Mouse (Mus musculus) brain, adult 2 months (tissue): ENCODE results near the gene Gpr27.

Experiments
- DNase-seq: peaks from one replicate; pipeline ENCODE4 v3.0.0; 2011; ENCODE audit warnings: low read depth, low spot score

Gene Gpr27

DNA sequence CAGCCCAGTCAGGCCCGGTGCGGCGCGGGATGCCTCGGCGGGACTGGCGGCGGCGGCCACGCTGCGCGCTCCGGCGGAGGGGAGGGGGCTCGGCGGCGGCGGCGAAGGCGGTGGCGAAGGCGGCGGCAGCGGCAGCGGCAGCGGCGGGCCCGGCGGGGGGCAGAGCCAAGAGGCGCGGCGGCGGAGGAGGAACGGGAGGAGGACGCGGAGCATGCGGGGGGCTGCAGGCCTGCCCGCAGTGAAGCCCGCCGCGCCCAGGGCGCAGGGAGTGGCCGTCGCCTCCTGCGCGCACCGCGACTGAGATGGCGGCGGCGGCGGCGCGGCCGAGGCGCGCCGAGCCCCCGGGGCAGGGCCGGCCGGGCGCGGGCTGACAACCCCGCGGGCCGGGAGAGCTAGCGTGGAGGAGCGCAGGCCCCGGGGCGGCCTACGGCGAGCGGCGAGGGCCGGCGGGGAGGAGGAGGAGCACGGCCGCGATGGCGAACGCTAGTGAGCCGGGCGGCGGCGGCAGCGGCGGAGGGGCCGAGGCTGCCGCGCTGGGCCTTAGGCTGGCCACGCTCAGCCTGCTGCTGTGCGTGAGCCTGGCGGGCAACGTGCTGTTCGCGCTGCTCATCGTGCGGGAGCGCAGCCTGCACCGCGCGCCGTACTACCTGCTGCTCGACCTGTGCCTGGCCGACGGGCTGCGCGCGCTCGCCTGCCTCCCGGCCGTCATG is at the start of gene Gpr27:
Gene Gpr27, plus strand, starts transcription at position 474 of the 710 bp plus-strand sequence.
- peak; percentile 79 for DNase-seq

DNA sequence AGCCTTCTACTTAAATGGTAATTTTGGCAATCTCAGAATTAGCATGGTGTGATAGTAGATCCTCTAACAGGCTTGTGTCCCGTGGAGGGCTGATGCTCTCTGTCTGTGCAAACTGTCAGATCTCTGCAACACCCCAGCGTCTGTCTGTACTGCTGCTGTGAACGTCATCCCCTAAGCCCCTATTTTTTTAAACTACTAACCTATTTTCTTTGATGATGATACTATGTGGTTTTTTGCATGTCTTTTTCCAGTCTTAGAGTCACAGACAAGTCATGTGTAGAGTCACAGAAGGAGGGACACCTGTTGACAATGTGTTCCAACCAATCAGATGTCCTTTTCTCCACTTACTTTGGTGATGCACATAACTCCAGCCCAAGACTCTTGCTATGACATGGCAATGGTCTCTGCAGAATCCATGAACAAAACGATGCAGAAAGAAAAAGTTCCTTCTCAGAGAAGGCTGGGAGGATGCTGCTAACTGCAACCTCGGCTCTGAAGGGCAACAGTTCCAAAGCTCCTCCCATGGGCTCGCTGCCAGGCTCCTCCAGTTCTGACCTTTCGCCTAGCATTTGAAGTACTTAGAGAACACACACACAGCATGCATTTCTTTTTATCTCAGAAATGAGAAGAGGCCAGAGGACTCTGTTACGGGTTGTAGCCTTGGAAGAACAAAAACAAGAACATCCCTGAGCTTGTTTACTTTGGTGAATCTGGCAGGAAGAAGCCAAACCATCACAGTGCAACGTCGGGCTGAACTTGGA is 48.9 kb upstream of the Gpr27 start:
- DNase-seq, result no peak

DNA sequence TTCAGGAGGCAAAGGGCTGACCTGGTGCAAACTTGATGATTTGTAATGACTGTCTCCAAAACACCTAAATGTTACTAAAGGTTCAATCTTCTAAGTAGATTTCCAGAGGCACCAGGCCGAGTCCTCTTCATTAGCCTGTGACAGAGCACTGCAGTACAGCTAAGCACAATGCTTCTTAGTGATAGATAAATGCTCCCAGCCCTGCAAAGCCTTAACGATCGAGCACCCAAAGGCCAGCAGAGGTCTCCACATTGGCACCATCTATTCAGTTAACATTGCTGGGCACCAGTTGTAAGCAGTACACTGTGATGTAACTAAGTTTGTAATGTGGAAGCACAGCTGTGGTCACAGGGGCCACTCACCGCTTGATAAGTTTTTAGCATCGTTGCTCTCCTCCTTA is 48.1 kb upstream of the Gpr27 start:
- DNase-seq, result no peak

DNA sequence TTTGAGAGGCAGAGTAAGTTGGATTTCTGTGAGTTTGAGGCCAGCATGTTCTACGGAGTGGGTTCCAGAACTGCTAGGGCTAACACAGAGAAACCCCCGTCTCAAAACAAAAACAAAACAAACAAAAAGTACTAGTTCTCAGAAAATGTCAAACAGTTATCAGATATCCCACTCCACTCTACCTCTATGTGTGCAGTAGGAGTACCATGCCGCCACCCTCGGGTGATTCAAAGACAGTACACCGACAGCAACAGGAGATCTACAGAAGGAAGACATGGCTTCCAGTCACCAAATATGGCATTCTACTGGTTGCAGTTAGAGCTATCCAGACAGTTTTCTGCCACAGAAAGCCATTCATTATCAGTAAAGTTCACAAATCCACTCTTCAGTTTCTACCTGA is 47.6 kb upstream of the Gpr27 start:
- DNase-seq, result no peak

DNA sequence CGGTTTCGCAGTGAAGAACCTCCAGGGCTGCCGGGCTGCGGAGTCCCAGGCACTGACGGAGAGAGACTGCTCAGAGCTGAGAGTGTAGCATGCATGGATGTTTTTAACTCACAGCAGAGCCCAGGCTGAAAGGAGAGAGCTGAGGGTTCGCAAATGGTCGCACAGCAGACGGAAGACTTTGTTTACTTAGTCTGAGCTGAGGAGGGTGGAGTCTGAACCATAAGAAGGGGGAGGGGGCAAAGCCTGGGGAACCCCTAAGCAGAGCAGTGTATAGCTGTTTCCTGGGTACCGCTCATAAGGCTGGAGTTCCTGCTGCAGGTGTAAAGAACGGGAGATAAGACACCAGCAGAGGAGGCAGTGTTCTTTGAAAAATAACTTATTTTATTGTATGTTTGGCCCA is 46.1 kb upstream of the Gpr27 start:
- DNase-seq, result no peak

DNA sequence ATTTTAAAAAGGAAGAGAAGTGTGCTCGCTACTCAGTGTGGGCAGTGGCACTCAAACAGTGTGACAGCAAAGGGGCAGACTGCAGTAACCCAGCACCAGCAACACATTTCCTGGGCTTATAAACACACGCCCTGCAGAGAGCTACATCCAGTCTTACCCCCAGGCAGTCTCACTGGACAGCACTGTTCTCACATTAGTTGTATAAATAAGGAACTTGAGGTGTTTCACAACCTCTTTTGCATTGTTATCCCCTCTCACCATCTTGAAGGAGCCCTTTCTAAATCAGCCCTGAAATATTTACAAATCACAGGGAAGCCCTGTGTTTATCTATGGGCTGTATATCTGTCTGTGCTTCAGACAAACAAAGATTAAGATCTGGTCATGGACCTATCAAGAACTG is 43.2 kb upstream of the Gpr27 start:
- no peak for DNase-seq

DNA sequence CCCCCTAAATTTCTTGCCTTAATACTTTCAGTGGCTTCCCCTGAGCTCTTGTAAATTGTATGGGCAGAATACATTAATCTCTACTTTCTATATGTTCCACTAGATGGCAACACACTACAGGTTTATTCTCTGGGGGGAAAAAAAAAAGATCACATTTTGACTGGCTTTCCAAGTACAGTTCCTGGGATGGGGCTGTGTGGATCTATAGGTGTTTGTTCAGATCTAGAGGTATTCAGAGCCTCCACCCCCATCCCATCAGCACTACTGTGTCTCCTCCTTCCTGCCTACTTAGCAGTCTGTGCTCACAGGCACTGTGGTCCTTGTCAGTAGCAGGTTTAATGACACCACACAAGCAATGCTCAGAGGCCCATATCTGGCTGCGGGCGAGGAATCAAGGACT is 40.1 kb upstream of the Gpr27 start:
- peak; percentile 24 for DNase-seq

DNA sequence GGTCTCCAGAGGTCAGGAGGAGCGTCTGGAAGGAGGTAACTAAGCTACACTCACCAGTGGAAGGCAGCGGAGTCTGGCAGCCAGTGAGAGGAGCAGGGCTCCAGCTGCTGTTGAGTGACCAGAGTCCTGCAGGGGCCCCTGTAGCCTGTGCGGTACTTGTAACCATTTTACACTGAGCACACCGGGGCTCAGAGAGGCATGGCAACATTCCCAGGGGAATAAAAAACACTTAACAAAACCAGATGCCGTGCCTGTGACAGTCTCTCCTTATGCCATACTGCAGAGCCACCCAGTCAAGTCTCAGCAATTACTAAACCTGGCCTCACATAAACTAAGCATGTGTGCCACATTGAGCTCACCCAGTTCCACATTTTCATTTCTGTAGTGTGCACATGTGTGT is 38.1 kb upstream of the Gpr27 start:
- DNase-seq, result no peak

DNA sequence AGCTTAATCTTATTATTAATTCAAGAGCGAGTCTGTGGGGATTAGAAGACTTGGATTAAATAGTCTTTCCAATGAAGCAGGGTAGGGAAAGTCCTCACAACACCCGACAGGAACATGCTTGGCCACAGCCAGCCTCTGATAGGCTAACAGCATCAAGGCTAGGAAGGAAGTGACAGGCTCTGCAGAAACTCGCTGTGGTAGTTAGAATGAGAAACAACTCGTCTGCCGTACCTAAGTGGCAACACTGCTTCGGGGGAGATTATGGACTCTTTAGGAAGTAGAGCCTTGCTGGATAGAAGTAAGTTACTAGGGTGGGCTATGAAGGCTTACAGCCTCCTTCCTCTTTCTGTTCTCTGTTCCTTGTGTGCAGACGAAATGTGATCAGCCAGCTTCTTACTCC is 37.0 kb upstream of the Gpr27 start:
- DNase-seq, result no peak

DNA sequence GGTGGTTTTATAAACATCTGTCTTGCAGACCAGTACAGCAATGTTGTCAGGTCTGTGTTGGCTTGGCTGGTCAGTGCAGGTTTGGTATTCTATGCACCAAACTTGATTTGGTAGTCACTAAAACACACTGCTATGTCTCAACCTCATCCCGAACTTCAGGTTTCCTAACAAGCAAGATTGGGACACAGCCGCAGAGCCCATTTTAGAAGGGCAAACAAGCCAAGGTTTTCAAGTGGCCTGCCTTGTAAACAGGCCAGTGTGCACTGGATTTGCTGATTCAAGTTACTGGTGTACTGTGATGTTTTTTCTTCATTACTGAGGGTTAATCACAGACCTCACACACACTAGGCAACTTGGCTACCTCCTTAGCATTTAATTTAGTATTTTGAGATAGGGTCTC is 36.4 kb upstream of the Gpr27 start:
- no peak for DNase-seq

DNA sequence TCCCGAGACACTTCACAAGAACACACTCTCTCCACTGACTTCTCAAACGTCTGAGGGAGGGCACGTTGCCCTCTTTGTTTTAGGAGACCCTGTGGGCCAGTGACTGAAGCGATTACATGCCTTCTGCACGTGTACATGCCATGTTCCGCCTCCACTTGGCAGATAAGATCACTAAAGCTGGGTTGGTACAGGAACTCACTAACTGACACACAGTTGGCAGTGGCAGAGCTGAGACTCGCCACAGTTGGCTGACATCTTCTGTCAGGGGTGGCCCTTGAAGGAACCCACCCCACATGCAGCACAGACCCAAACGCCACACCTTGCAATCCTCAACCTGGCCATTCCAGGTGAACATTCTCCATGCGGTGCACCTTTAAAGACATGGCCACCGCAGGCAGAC is 33.9 kb upstream of the Gpr27 start:
- DNase-seq, result no peak

DNA sequence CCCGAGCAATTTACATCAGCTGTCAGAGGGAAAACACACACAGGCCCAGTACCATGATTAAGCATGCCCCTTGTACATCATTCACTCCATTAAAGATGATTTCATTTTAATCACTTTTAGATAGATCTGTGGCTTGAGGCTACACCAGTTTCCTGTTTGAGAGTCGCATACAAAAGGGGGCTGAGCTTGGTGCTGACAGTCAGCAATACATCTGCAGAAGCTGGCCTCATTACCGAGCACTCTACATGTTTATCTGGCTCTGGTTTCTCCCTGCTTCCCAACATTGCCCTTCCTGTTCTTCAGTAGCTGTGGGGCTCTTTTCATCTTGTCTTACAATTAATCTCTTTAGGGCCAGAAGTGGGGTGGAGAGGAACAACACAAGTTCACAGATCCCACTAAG is 32.0 kb upstream of the Gpr27 start:
- DNase-seq, result no peak

DNA sequence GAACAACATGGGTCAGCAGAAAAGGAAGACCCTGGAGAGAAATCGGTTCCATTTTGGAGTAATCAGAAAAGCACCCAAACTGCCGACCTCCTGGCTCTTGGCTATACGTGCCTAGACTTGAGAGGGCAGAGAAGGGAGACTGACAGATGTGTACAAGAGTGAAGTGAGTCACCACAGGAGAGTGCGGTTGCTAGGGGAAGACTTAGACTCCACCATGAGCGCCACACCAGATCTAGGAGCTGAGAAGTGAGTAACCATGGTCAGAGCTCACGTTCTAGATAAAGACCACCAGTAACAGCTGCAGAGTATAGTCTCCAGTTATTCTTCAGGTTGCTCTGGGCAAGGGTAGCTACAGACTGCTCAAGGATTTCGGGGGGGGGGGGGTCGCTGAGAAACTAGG is 29.2 kb upstream of the Gpr27 start:
- no peak for DNase-seq

DNA sequence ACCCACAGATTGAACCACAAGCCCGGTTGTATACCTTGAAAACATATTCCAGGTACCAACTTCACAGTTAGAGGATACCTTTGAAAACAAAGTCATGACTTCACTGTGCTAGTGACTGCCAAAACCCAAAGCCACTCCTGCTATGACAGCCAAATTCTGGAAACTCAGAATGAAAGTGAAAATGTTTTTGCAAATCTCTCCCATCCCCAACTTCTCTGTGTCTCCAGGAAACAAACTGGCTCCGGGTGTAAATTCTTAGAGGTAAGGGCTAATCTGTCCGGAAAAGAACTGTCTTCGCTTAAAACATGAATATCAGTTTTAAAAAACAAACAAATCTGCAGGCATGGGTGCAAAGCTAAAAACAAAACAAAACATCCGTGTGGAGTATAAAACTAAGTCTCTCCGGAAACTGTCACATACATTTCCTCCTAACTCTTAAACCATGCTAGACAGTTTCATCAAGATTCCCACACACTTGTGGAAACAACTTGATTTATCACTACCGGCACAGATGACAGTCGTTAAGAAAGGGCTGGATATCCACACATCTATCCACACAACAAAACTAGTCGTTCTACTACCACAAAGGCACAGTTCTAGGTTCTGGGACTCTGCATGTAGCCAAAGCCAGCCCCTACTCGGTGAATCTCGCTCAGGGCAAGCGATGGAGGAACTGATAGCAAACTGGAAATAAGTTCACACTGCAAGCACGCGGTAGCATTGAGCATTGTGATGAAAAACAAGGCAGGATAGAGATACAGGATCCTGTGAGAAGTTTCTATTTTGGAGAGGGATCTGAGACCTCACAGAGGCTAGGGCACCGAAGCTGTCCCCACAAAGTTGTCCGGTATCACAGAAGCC is 26.8 kb upstream of the Gpr27 start:
- DNase-seq, result no peak

DNA sequence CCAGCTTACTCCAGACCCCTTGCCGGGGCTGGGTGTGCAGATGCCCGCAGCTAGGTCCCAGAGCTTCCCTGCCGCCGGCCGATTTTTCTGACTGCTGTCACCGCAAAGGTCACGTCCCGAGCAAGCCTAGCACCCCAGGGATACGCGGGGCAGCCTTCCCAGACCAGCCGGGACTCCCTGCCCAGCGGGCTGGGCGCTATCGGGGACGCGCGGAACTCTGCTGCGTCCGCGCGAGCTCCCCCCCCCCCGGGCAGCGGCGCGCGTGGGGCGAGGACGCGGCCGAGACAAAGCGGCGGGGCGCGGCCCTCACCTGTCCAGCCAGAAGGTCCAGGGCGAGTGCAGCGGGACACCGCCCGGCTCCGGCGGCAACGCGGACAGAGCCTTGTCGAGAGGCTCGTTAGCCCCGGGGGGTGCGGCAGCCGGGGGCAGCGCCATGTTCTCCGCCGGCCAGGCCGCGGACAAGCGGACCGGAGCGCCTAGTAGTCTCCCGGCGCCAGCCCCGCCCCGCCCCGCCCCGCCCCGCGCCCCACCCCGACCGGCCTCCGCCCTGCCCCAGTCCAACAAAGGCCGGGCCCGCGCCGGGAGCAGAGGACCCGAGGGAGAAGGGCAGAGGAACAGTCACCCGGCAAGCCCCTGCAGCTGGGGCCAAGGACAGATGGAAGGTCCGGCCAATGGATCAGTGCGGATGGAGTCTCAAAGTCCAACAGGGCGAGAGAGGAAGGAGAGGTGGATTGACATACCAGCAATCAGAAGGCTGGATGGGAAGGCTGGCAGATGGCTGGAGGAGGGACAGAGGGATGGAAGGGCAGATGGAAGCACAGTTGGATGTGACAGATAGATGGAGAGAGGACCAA is 25.9 kb upstream of the Gpr27 start, which contains the start of the genes Eif4e3 and Gm20696:
Gene Eif4e3, minus strand, starts transcription at position 454 of the 854 bp plus-strand sequence.
Gene Gm20696, minus strand, starts transcription at position 480 of the 854 bp plus-strand sequence.
- DNase-seq, result peak; percentile 98

DNA sequence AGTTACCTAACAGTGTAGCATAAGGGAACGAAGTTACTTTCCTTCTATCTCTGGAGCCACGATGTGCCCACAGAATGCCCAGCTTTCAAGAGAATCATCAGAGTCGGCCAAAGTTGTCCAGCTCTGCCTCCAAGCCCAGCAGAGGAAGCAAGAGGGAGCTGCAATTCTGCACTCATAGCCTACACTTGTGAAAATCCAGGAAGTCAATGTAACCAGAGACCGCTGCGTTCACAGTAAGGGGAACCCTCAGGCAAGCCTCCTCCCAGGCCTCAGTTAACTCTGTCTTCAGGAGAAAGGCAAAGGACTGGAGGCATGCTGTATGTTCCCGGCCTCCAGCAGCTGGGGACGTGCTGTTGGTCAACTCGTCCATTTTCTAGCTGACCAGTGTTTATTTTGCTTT is 25.2 kb upstream of the Gpr27 start:
- no peak for DNase-seq

DNA sequence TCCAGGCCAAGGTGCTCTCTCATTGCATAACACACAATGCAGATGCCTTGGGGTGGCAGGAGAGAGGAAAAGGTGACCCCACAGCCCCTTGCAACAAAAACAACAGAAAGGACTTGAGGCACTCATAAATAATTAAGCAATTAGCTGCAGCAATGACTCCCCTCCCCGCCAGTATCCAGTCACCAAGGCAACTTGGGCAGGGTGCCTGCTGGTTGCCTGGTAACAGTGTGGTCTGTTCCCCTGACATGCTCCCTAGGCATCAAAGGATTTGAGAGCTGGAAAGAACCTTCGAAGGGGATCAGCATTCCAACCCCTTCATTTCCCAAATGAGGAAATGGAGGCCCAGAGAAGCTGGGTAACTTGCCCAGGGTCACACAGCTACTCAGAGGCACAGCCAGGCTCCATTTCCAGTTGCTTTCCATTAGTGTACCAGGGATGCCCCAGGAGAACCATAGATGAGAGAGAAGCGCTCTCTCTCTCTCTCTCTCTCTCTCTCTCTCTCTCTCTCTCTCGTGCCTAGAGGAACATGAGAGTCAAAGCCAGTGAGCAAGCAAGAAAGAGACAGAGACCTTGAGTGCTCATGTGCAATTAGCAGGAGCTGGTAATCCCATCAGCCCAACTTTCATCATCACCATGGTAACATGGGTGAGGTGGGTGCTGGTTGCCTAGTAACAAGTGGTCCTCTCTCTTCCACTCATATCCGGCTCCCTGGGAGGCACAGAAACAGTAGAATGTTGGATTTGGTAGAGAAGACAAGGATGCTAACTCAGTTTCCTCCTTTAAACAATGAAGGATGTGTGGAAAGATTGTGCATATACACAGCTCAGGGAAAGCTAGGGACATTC is 22.8 kb upstream of the Gpr27 start:
- peak; percentile 91 for DNase-seq

DNA sequence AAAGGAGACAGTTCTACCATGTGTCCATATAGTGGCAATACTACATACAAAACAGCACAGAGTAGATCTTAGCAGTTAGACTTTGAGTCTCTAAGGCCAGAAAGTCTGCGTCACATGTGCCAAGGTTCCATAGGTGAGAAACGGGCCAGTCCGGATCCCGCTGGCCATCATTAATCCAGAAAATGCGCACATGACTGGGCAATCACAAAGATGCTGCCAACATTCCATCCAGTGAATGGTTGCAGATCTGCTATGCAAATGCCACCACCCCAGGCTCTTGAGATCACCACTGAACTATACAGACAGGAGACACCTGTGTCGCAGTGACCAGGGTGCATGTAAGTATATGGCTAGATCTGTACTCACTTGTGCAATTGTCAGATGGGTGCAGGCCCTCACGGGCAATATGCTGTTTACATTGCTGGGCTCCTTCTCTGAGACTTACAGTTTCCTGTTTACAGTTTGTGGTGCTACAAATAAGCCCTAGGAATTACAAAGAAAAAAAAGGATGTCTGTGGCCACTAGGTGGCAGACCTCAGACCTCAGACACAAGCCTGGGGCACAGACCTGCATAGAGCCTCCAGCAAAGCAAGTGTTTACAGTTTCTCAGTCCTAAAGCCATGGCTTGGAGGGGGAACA is 21.9 kb upstream of the Gpr27 start:
- peak; percentile 87 for DNase-seq

DNA sequence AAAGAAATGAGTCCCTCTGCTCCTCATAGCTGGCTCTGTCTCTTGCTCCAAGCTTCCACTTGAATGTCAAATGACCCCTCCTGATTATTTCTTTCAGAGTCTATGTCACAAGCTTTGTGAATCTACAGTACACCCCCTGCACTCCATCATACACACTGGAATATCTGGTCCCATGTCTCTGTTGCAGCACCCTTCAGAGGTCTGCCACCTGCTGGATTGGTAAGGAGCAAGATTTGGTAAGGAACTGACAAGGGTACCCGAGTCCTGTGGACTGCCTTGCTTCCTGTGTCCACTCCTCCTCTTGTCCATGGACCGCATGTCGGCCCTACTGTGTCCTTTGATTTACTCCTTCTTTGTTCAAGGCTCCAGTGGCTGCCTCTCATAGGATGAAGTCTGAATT is 20.7 kb upstream of the Gpr27 start:
- no peak for DNase-seq

DNA sequence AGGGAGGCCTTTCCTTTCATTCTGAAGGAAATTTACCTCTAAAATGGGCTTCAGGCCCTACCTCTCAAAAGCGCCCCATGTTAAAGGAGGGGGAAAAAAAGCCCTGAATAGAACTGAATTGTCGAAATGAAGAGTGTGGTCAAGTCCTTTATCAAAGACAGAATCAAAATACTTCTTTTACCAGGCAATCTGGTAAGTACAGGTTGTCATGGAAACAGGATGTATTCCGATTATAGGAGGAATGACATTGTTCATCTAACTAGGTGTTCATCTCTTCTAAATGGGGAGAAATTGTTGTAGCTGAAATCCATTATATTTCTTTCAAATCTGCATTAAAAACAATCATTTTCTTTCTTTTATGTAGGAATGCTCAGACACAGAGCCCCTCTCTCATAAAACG is 18.0 kb upstream of the Gpr27 start:
- no peak for DNase-seq
